22 mouse cellular contexts compared by ENCODE assay signal in genomic region chr13:69640541-69640940, GRCm38 (mm10). TPM values are rescaled to one million over a fixed set of nuclear protein-coding genes. Genes with fewer than 3 reads are reported as not detected.
DNase-seq lines count a peak whose midpoint lies in the region; ATAC-seq lines count a peak whose summit lies in the region.
"Had no signal": no experiment of that assay in that cellular context is flagged by ENCODE, and none has a peak within 500 bp of the region (broad histone marks: within the 10 kb centered on the region; RNA-seq: fewer than 3 reads in every experiment).

No protein-coding gene starts in this region.

- H3K9ac ChIP-seq in heart, embryonic 11.5 days (ENCODE audit: low read depth, low read length) = no peak overlapping the region
- H3K9ac ChIP-seq: embryonic facial prominence, embryonic 13.5 days; forebrain, embryonic 12.5 days; forebrain, embryonic 15.5 days; hindbrain, embryonic 12.5 days; hindbrain, embryonic 15.5 days had no signal

- H3K4me3 ChIP-seq in heart, embryonic 11.5 days (ENCODE audit: low read depth, low read length) = no peak overlapping the region
- H3K4me3 ChIP-seq: embryonic facial prominence, embryonic 10.5 days; embryonic facial prominence, embryonic 13.5 days; erythroblast, embryonic 14.5 days; forebrain, embryonic 12.5 days; forebrain, embryonic 15.5 days; heart, adult 2 months; hindbrain, embryonic 12.5 days; hindbrain, embryonic 15.5 days had no signal

- 83% methylated on average over 4 of the region's 4 CpGs for WGBS in heart, embryonic 11.5 days (ENCODE audit: insufficient replicate concordance)

- no peaks in the 10 kb centered on the region for H3K9me3 ChIP-seq in heart, embryonic 11.5 days (replicated peaks; ENCODE audit: control insufficient read depth, low read length)
- H3K9me3 ChIP-seq: embryonic facial prominence, embryonic 10.5 days; embryonic facial prominence, embryonic 13.5 days; forebrain, embryonic 12.5 days; forebrain, embryonic 15.5 days; hindbrain, embryonic 12.5 days; hindbrain, embryonic 15.5 days had no signal

- no peak overlapping the region for H3K4me2 ChIP-seq in heart, embryonic 11.5 days
- H3K4me2 ChIP-seq: embryonic facial prominence, embryonic 13.5 days; forebrain, embryonic 12.5 days; forebrain, embryonic 15.5 days; hindbrain, embryonic 12.5 days; hindbrain, embryonic 15.5 days had no signal

- peak; percentile 83 for DNase-seq in heart, adult 11 months
- peak; percentile 10 for DNase-seq in heart, postnatal 4 days
- DNase-seq in heart, adult 8-10 months (ENCODE audit: low spot score) = no peak
- DNase-seq in testis, postnatal 10 days (ENCODE audit: low spot score) = peak; percentile 30
- DNase-seq in testis, postnatal 14 days (ENCODE audit: low spot score) = no peak
- DNase-seq: adrenal gland, adult 8-10 months; cerebellum, adult 11-12 months; cerebellum, adult 8-10 months; cerebellum, postnatal 36 days; embryo, embryonic 11 days; gastrocnemius, postnatal 25 days had no signal

- no peaks in the 10 kb centered on the region for H3K27me3 ChIP-seq in heart, embryonic 11.5 days (ENCODE audit: control insufficient read depth, insufficient read depth, low read length)
- H3K27me3 ChIP-seq: embryonic facial prominence, embryonic 13.5 days; forebrain, embryonic 12.5 days; forebrain, embryonic 15.5 days; hindbrain, embryonic 12.5 days; hindbrain, embryonic 15.5 days had no signal

- no peaks in the 10 kb centered on the region for H3K4me1 ChIP-seq in heart, embryonic 11.5 days (ENCODE audit: control insufficient read depth, insufficient read depth, low read length)
- H3K4me1 ChIP-seq: embryonic facial prominence, embryonic 10.5 days; embryonic facial prominence, embryonic 13.5 days; forebrain, embryonic 12.5 days; forebrain, embryonic 15.5 days; hindbrain, embryonic 12.5 days; hindbrain, embryonic 15.5 days had no signal

- peaks cover 7% of the 10 kb centered on the region for H3K36me3 ChIP-seq in heart, embryonic 11.5 days (ENCODE audit: control insufficient read depth, insufficient read depth, low read length)

- ATAC-seq in heart, embryonic 11.5 days (replicated peaks; ENCODE audit: insufficient number of reproducible peaks, low FRiP score, low TSS enrichment) = no peak
- ATAC-seq: CD4-positive, CD25-positive, alpha-beta regulatory T cell, adult 4 months; forebrain, embryonic 15.5 days; intestine, postnatal 0 days had no signal

- H3K27ac ChIP-seq in heart, embryonic 11.5 days (ENCODE audit: low read depth, low read length) = no peak overlapping the region
- H3K27ac ChIP-seq: embryonic facial prominence, embryonic 10.5 days; embryonic facial prominence, embryonic 13.5 days; forebrain, embryonic 12.5 days; forebrain, embryonic 15.5 days; heart, adult 2 months; hindbrain, embryonic 12.5 days; hindbrain, embryonic 15.5 days had no signal

RNA-seq across cellular contexts. Expression of gene Srd5a1, which starts 29.3 kb away (rescaled TPM):
- 6.3 and 8.3 TPM in 2 replicates for polyA plus RNA-seq in heart, embryonic 11.5 days (2014; fragmentation: Nextera tagmentation; extraction: Ambion mirVana)
- 1 to 10 TPM; 2.4 to 2.7 TPM for total RNA-seq in heart, postnatal 4 days (2021)
- total RNA-seq in heart, adult 8-10 months (2022) = 1 to 10 TPM in 1 of 4 experiments, under 1 TPM in 3; 0.38 to 1.8 (median 0.71) TPM

Comparison
In these comparisons a context has a peak if more than half of its experiments do, and no peak if none do; other contexts are left out.
1. DNase-seq: peak in heart, adult 11 months (single experiment), heart, postnatal 4 days (single experiment) and testis, postnatal 10 days (single experiment); none in heart, adult 8-10 months (single experiment) and testis, postnatal 14 days (single experiment).